Mouse (Mus musculus): ENCODE results near the gene Mfsd4a. TPM values are rescaled to one million over a fixed set of nuclear protein-coding genes. Genes with fewer than 3 reads are reported as not detected.
A peak's percentile ranks its signal among the peaks of the same experiment; 100 is the strongest.

Mfsd4a gene
- polyA plus RNA-seq, 1 experiment from 2014 or later = 11.2 TPM

DNA sequence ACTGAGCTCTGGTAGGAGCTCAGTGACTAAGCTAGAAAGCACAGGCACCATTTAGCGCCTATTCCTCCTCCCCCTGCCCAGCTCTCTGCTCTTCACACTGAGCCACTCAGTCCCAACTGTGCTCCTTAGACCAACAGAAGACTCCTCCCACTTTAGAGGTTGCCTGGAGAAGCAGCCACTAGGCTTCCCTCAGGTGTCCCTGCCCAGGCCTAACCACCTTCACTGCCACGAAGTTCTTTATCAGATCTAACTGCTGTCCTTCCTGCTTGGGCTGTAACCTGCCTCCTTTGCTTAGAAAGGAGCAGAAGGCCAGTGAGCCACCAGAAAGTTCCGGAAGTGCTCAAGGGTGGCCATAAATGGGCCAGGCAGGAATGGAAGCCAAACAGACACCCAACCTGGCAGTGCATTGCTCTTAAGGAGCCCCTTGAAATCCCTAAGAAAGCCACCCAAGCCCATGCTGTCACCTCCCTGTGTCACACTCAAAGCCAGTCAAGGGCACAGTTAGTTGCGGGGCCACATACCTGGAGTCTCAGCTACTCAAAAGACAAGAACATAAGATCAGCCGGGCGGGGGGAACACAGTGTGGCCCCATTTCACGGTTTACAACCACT, 12.7 kb downstream of the Mfsd4a start:
- Histone ChIP-seq H3K36me3 (ENCODE audit: control insufficient read depth, insufficient read depth) (no peaks in the 10 kb centered on the region), H3K4me1 (replicated peaks; ENCODE audit: control insufficient read depth, insufficient read depth, low read length) (no peaks in the 10 kb centered on the region), H3K27ac (ENCODE audit: low read length) (no peak overlapping the region), H3K9me3 (ENCODE audit: control insufficient read depth, low read length) (no peaks in the 10 kb centered on the region), H3K4me3 (replicated peaks; ENCODE audit: low read length) (no peak overlapping the region), H3K27me3 (replicated peaks; ENCODE audit: control insufficient read depth, insufficient read depth, low read length) (no peaks in the 10 kb centered on the region), H3K9ac (replicated peaks; ENCODE audit: low read depth, low read length) (no peak overlapping the region), H3K4me2 (ENCODE audit: low read length) (no peak overlapping the region)
- no peak for ATAC-seq
- 80% methylated on average over 7 of the region's 7 CpGs for WGBS

DNA sequence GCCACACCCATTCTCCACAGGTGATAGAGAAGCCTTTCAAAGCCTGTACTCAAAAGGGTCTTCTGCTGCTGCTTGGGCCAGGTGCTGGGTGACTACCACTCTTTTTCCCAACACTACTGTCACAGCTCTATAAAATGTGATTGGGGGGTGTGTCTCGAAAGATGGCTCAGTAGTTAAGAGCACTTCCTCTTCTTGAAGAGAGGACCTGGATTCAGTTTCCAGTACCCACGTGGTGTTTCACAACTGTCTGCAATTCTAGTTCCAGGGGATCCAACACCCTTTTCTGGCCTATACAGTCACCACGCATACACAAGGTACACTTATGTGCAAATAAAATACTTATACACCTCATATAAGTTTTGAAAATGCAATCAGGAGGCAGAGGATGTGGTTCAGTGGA, 13.5 kb downstream of the Mfsd4a start:
- Histone ChIP-seq H3K27me3 (replicated peaks; ENCODE audit: control insufficient read depth, insufficient read depth, low read length) (no peaks in the 10 kb centered on the region), H3K9ac (replicated peaks; ENCODE audit: low read depth, low read length) (no peak overlapping the region), H3K27ac (ENCODE audit: low read length) (no peak overlapping the region), H3K36me3 (ENCODE audit: control insufficient read depth, insufficient read depth) (no peaks in the 10 kb centered on the region), H3K4me1 (replicated peaks; ENCODE audit: control insufficient read depth, insufficient read depth, low read length) (no peaks in the 10 kb centered on the region), H3K4me3 (replicated peaks; ENCODE audit: low read length) (no peak overlapping the region), H3K4me2 (ENCODE audit: low read length) (no peak overlapping the region), H3K9me3 (ENCODE audit: control insufficient read depth, low read length) (no peaks in the 10 kb centered on the region)
- ATAC-seq = no peak
- WGBS = 87% methylated on average over 3 of the region's 3 CpGs

DNA sequence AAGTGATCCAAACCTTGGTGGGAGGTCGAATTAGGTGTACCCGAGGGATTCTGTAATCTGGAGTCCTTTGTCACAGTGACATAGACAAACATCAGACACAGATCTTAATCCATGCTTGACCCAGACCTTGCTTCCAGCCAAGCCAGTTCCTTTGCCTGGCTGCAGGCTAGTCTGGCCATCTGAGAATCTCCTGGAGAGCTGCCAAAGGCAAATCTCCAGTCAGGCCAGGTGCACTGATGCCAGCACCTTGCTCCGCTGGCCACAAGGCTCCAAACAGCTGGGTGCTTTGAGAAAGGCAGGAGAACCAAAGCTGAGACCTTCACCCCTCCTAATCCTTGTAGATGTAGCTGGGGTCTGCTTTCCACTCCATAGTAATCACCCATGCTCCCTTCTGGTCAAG, 16.1 kb downstream of the Mfsd4a start:
- H3K27me3 ChIP-seq (replicated peaks; ENCODE audit: control insufficient read depth, insufficient read depth, low read length) = no peaks in the 10 kb centered on the region
- no peaks in the 10 kb centered on the region for H3K36me3 ChIP-seq (ENCODE audit: control insufficient read depth, insufficient read depth)
- H3K4me1 ChIP-seq (replicated peaks; ENCODE audit: control insufficient read depth, insufficient read depth, low read length) = no peaks in the 10 kb centered on the region
- no peak for ATAC-seq
- WGBS = 83% methylated on average over 3 of the region's 3 CpGs
- H3K4me2 ChIP-seq (ENCODE audit: low read length) = no peak overlapping the region
- H3K9ac ChIP-seq (replicated peaks; ENCODE audit: low read depth, low read length) = no peak overlapping the region
- no peak overlapping the region for H3K4me3 ChIP-seq (replicated peaks; ENCODE audit: low read length)
- no peak overlapping the region for H3K27ac ChIP-seq (ENCODE audit: low read length)
- no peaks in the 10 kb centered on the region for H3K9me3 ChIP-seq (ENCODE audit: control insufficient read depth, low read length)

DNA sequence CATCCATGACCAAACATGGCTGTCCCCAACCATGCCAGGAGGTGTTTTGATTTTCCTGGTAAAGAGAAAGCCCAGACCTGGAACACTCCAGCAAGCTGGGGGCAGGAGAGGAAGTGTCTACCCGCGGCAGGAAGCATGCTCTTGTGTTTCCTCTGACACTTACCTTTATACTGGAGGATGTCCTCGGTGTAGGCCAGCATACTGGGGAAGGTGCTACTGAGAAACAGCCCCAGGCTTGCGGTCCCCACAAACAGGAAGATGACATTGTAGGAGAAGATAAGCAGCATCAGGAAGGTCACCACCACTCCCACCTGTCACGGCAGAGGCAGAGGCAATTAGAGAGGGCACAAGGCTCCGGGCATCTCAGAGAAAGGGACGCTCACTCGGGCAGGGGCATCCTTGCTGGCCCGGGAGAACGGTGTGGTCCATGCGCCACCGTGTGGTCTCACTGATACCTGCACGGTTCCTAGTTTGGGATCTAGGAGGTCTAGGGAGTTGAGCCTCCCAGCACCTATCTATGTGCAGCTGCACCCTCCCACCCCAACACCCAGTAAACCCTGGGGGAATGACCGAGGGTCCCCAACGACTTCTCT, 21.6 kb downstream of the Mfsd4a start:
- Histone ChIP-seq H3K4me2 (ENCODE audit: low read length) (no peak overlapping the region), H3K4me3 (replicated peaks; ENCODE audit: low read length) (no peak overlapping the region), H3K27me3 (replicated peaks; ENCODE audit: control insufficient read depth, insufficient read depth, low read length) (no peaks in the 10 kb centered on the region), H3K9me3 (ENCODE audit: control insufficient read depth, low read length) (no peaks in the 10 kb centered on the region), H3K27ac (ENCODE audit: low read length) (no peak overlapping the region), H3K36me3 (ENCODE audit: control insufficient read depth, insufficient read depth) (no peaks in the 10 kb centered on the region), H3K9ac (replicated peaks; ENCODE audit: low read depth, low read length) (no peak overlapping the region), H3K4me1 (replicated peaks; ENCODE audit: control insufficient read depth, insufficient read depth, low read length) (peaks cover 4% of the 10 kb centered on the region; the same call in 1 of the 2 replicates)
- ATAC-seq = peak; percentile 53
- 25% methylated on average over 15 of the region's 15 CpGs for WGBS

DNA sequence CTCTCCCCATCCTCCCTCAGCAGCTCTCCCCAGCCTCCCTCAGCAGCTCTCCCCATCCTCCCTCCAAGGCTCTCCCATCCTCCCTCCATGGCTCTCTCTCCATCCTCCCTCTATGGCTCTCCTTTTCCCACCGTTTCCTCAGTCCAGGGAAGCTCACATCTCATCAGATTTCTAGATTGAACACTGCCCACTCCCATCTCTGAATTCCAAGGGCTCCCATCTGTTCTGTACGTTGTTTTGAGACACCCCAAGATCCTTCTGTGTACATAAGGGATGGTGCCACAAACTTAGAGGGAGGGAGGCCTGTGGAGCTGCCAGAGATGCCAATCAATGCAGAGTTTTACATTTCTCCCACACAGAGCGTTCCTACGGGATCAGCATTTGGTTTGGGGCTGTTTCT, 24.1 kb downstream of the Mfsd4a start:
- H3K4me2 ChIP-seq (ENCODE audit: low read length) = no peak overlapping the region
- 48% methylated on average over 4 of the region's 4 CpGs for WGBS
- H3K9me3 ChIP-seq (ENCODE audit: control insufficient read depth, low read length) = no peaks in the 10 kb centered on the region
- no peaks in the 10 kb centered on the region for H3K36me3 ChIP-seq (ENCODE audit: control insufficient read depth, insufficient read depth)
- no peaks in the 10 kb centered on the region for H3K27me3 ChIP-seq (replicated peaks; ENCODE audit: control insufficient read depth, insufficient read depth, low read length)
- H3K4me3 ChIP-seq (replicated peaks; ENCODE audit: low read length) = no peak overlapping the region
- peak; percentile 74 for ATAC-seq
- no peak overlapping the region for H3K9ac ChIP-seq (replicated peaks; ENCODE audit: low read depth, low read length)
- H3K4me1 ChIP-seq (replicated peaks; ENCODE audit: control insufficient read depth, insufficient read depth, low read length) = peaks cover 9% of the 10 kb centered on the region
- H3K27ac ChIP-seq (ENCODE audit: low read length) = no peak overlapping the region; the same call in 1 of the 2 replicates

DNA sequence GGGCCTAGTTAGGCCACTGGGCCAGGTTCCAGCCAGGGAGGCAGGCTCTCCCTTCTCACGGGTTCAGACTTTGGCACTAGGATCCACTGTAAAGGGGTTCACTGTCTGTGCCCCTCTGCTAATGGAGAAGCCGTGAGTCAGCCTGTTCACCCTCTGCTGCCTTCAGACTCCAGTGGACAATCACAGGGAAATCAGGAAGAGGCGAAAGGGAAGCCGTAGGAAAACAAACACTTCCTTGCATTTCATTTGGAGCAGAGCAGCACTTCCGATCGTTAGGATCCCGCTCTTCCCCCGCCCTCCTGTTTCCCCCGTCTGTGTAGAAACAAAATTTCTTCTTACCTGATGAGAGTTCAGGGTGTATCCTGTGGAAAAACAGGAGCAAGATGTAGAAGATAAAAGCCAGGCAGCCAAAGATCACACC, 27.7 kb downstream of the Mfsd4a start:
- no peaks in the 10 kb centered on the region for H3K9me3 ChIP-seq (ENCODE audit: control insufficient read depth, low read length)
- H3K4me3 ChIP-seq (replicated peaks; ENCODE audit: low read length) = no peak overlapping the region
- WGBS = 60% methylated on average over 9 of the region's 9 CpGs
- peaks cover 9% of the 10 kb centered on the region for H3K4me1 ChIP-seq (replicated peaks; ENCODE audit: control insufficient read depth, insufficient read depth, low read length)
- H3K9ac ChIP-seq (replicated peaks; ENCODE audit: low read depth, low read length) = no peak overlapping the region
- H3K27ac ChIP-seq (ENCODE audit: low read length) = no peak overlapping the region
- ATAC-seq = no peak
- no peak overlapping the region for H3K4me2 ChIP-seq (ENCODE audit: low read length)
- H3K36me3 ChIP-seq (ENCODE audit: control insufficient read depth, insufficient read depth) = no peaks in the 10 kb centered on the region
- H3K27me3 ChIP-seq (replicated peaks; ENCODE audit: control insufficient read depth, insufficient read depth, low read length) = no peaks in the 10 kb centered on the region

DNA sequence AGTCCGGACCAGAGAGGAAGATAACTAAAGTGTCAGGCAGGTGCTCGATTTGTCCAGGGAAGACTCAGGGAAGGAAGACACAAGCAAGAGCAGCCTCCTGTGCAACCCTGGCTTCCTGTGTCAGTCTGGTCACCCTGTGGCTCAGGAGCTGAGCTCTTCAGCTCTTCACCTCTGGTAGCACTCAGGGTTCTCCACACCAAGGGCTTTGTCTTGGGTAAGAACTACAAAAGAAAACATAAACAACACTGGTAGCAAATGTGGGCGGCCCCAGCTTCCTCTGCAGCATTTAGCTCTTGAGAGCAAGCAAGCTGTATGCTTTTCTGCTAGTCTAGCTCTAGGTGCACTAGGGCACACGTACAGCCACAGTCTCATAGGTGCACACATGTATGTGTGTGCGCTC, 29.1 kb downstream of the Mfsd4a start:
- Histone ChIP-seq H3K4me3 (replicated peaks; ENCODE audit: low read length) (no peak overlapping the region), H3K27ac (ENCODE audit: low read length) (no peak overlapping the region), H3K9me3 (ENCODE audit: control insufficient read depth, low read length) (no peaks in the 10 kb centered on the region), H3K4me2 (ENCODE audit: low read length) (no peak overlapping the region), H3K36me3 (ENCODE audit: control insufficient read depth, insufficient read depth) (peaks cover 2% of the 10 kb centered on the region; the same call in 1 of the 2 replicates), H3K27me3 (replicated peaks; ENCODE audit: control insufficient read depth, insufficient read depth, low read length) (no peaks in the 10 kb centered on the region), H3K9ac (replicated peaks; ENCODE audit: low read depth, low read length) (no peak overlapping the region), H3K4me1 (replicated peaks; ENCODE audit: control insufficient read depth, insufficient read depth, low read length) (peaks cover 5% of the 10 kb centered on the region)
- no peak for ATAC-seq
- 88% methylated on average over 5 of the region's 5 CpGs for WGBS

DNA sequence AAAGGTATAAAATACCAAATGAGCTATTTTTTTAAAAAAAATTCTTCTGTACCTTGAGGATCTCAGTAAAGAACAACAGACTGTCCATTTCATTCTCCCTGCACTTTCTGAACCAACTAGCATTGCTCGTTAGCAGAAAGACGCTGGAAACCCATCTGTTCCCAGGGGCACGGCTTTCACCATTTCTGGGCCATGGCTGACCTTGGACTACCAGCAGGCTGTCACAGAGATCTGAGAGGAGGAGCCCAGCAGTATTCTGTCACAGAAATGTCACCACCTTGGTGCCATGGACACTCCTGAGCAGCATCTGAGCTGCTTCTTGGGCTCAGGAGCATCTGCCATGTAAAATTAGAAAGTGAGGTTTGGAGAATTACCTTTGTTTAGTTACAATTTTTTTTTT, 30.1 kb downstream of the Mfsd4a start:
- Histone ChIP-seq H3K4me3 (replicated peaks; ENCODE audit: low read length) (no peak overlapping the region), H3K9me3 (ENCODE audit: control insufficient read depth, low read length) (no peaks in the 10 kb centered on the region)
- ATAC-seq = no peak

DNA sequence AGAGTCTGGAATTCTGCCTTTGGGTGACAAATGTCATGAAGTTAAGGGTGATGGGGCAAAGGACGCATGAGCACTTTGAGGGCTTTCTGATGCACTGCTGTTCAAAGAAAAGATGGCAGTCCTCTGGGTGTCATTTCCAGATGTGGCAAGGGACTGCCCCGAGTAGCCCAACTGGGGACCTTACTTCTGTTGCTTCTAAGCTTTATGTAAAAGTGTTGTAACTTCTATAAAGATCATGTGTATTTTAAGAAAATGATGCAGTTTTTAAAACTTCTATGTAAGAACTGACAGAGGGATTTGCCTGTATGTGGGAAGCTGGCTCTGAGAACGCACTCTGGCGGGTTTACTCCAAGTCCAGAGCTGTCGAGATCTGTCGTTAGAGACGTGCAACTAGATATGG, 35.7 kb downstream of the Mfsd4a start:
- WGBS = 92% methylated on average over 7 of the region's 7 CpGs
- H3K36me3 ChIP-seq (ENCODE audit: control insufficient read depth, insufficient read depth) = peaks cover 6% of the 10 kb centered on the region; the same call in 1 of the 2 replicates
- H3K27ac ChIP-seq (ENCODE audit: low read length) = no peak overlapping the region
- H3K9ac ChIP-seq (replicated peaks; ENCODE audit: low read depth, low read length) = no peak overlapping the region
- H3K4me3 ChIP-seq (replicated peaks; ENCODE audit: low read length) = no peak overlapping the region
- no peaks in the 10 kb centered on the region for H3K27me3 ChIP-seq (replicated peaks; ENCODE audit: control insufficient read depth, insufficient read depth, low read length)
- no peaks in the 10 kb centered on the region for H3K9me3 ChIP-seq (ENCODE audit: control insufficient read depth, low read length)
- no peak for ATAC-seq
- no peaks in the 10 kb centered on the region for H3K4me1 ChIP-seq (replicated peaks; ENCODE audit: control insufficient read depth, insufficient read depth, low read length)
- no peak overlapping the region for H3K4me2 ChIP-seq (ENCODE audit: low read length)

More for the DNA sequence above, 30.1 kb downstream of the Mfsd4a start:
- Histone ChIP-seq H3K4me2 (ENCODE audit: low read length) (no peak overlapping the region), H3K27me3 (replicated peaks; ENCODE audit: control insufficient read depth, insufficient read depth, low read length) (no peaks in the 10 kb centered on the region), H3K27ac (ENCODE audit: low read length) (no peak overlapping the region), H3K9ac (replicated peaks; ENCODE audit: low read depth, low read length) (no peak overlapping the region), H3K4me1 (replicated peaks; ENCODE audit: control insufficient read depth, insufficient read depth, low read length) (peaks cover 5% of the 10 kb centered on the region), H3K36me3 (ENCODE audit: control insufficient read depth, insufficient read depth) (peaks cover 6% of the 10 kb centered on the region; the same call in 1 of the 2 replicates)
- WGBS = 55% methylated on average over 3 of the region's 3 CpGs
